ENCODE assay signal across 9 mouse cellular contexts in the genomic region with DNA sequence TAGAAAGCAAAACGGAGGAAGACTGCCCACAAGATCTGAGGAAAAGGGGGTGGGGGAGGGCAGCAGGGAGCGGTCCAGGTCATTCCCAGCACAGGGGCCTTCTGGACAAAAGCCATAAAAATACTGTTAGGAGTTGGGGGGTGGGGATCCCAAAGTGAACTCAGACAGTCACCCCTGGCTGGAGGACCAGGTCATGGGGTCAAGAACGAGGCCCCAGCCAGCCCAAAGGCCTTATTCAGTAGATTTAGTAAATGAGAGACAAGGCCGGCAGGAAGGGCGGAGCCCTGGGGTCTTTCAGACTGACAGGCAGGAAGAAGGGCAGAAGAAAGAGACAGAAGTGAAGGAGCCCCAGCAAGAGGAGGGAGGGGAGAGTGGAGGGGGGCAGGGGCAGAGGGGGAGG. TPM values are rescaled to one million over a fixed set of nuclear protein-coding genes. Genes with fewer than 3 reads are reported as not detected.
DNase-seq lines count a peak whose midpoint lies in the region; ATAC-seq and TF ChIP-seq lines count a peak whose summit lies in the region.
"Had no signal": no experiment of that assay in that cellular context is flagged by ENCODE, and none has a peak within 500 bp of the region (broad histone marks: within the 10 kb centered on the region; RNA-seq: fewer than 3 reads in every experiment).

No protein-coding gene starts in this region.

- no peaks in the 10 kb centered on the region for H3K9me3 ChIP-seq in heart, embryonic 10.5 days
- H3K9me3 ChIP-seq in neural tube, embryonic 15.5 days (replicated peaks): no peaks in the 10 kb centered on the region
- H3K9me3 ChIP-seq in liver, embryonic 13.5 days (replicated peaks): no peaks in the 10 kb centered on the region

- 0 out of 2 replicates have a peak overlapping the region, but pooled peaks have one; percentile 15 for H3K4me3 ChIP-seq in heart, embryonic 10.5 days
- H3K4me3 ChIP-seq in heart, adult 2 months: no peak overlapping the region
- no peak overlapping the region for H3K4me3 ChIP-seq in neural tube, embryonic 15.5 days (replicated peaks)
- H3K4me3 ChIP-seq in liver, embryonic 13.5 days (replicated peaks): no peak overlapping the region

- 0 out of 2 replicates have a peak, but pooled peaks cover 3% of the 10 kb centered on the region for H3K36me3 ChIP-seq in heart, embryonic 10.5 days
- H3K36me3 ChIP-seq in heart, adult 2 months (ENCODE audit: control insufficient read depth, insufficient read depth, low read length): no peaks in the 10 kb centered on the region
- H3K36me3 ChIP-seq in neural tube, embryonic 15.5 days: peaks cover 7% of the 10 kb centered on the region; the same call in 1 of the 2 replicates
- H3K36me3 ChIP-seq in liver, embryonic 13.5 days: 0 out of 2 replicates have a peak, but pooled peaks cover 6% of the 10 kb centered on the region

- H3K9ac ChIP-seq in heart, adult 2 months (ENCODE audit: low read depth, low read length): no peak overlapping the region
- no peak overlapping the region for H3K9ac ChIP-seq in neural tube, embryonic 15.5 days (replicated peaks)
- no peak overlapping the region for H3K9ac ChIP-seq in liver, embryonic 13.5 days

- intact Hi-C loops in heart, adult 2 months (cut with DNase I): no loop called here

- H3K27ac ChIP-seq in heart, embryonic 10.5 days: peak overlapping the region; percentile 84
- H3K27ac ChIP-seq in heart, adult 2 months: no peak overlapping the region
- H3K27ac ChIP-seq in neural tube, embryonic 15.5 days (replicated peaks): no peak overlapping the region; the same call in 1 of the 2 replicates
- peak overlapping the region; percentile 66 for H3K27ac ChIP-seq in liver, embryonic 13.5 days

- H3K27me3 ChIP-seq in heart, embryonic 10.5 days (ENCODE audit: insufficient read depth, poor library complexity, severe bottlenecking): peaks cover 6% of the 10 kb centered on the region; the same call in 1 of the 2 replicates
- H3K27me3 ChIP-seq in heart, adult 2 months (ENCODE audit: control insufficient read depth, insufficient read depth, low read length): no peaks in the 10 kb centered on the region
- H3K27me3 ChIP-seq in neural tube, embryonic 15.5 days (replicated peaks): no peaks in the 10 kb centered on the region
- H3K27me3 ChIP-seq in liver, embryonic 13.5 days: peaks cover 9% of the 10 kb centered on the region
- H3K27me3 ChIP-seq: CH12.LX had no signal

- no peaks in the 10 kb centered on the region; the same call in 1 of the 2 replicates for H3K79me2 ChIP-seq in heart, adult 2 months (replicated peaks; ENCODE audit: control insufficient read depth, insufficient read depth, low read length)

- 37% methylated on average over 5 of the region's 5 CpGs for WGBS in heart, embryonic 10.5 days
- 62% methylated on average over 5 of the region's 5 CpGs for WGBS in heart, adult 2 months
- 17% methylated on average over 5 of the region's 5 CpGs for WGBS in neural tube, embryonic 15.5 days
- WGBS in liver, embryonic 13.5 days (ENCODE audit: insufficient replicate concordance): 19% methylated on average over 5 of the region's 5 CpGs

- no peak for TF ChIP-seq POLR2A in heart, adult 2 months (IDR thresholded peaks at IDR 0.05; ENCODE audit: insufficient read depth, low read depth, low read length)

- no peak for TF ChIP-seq CTCF in heart, adult 2 months (IDR thresholded peaks at IDR 0.05)

- DNase-seq in heart, embryonic 10.5 days (ENCODE audit: low spot score): no peak
- DNase-seq in heart, adult 2 months: no peak
- peak; percentile 53 for DNase-seq in neural tube, embryonic 10.5 days (ENCODE audit: extremely low spot score, low spot score)
- no peak for DNase-seq in liver, embryonic 13.5 days
- peak; percentile 49 to 73 for DNase-seq in thymus, postnatal 36 days
- no peak for DNase-seq in right cerebral cortex, postnatal 25 days
- no peak for DNase-seq in gastrocnemius, postnatal 4 days (ENCODE audit: low spot score in 2 of 2)

- no peak for TF ChIP-seq EP300 in heart, adult 2 months (IDR thresholded peaks at IDR 0.05; ENCODE audit: insufficient read depth, low read depth, low read length)

- H3K4me1 ChIP-seq in heart, embryonic 10.5 days: peaks cover 73% of the 10 kb centered on the region
- H3K4me1 ChIP-seq in heart, adult 2 months (ENCODE audit: control insufficient read depth, insufficient read depth, low read length): peaks cover 9% of the 10 kb centered on the region
- H3K4me1 ChIP-seq in neural tube, embryonic 15.5 days: peaks cover 93% of the 10 kb centered on the region
- peaks cover 81% of the 10 kb centered on the region for H3K4me1 ChIP-seq in liver, embryonic 13.5 days (replicated peaks)

- no peak overlapping the region; the same call in 1 of the 2 replicates for H3K4me2 ChIP-seq in neural tube, embryonic 15.5 days
- no peak overlapping the region for H3K4me2 ChIP-seq in liver, embryonic 13.5 days

- ATAC-seq in neural tube, embryonic 15.5 days (ENCODE audit: low FRiP score): no peak
- no peak for ATAC-seq in liver, embryonic 13.5 days (ENCODE audit: low read depth)

RNA-seq across cellular contexts. Expression of gene Cotl1, which starts 7.4 kb away (rescaled TPM):
- 55.7 and 62.0 TPM in 2 replicates for polyA plus RNA-seq in heart, embryonic 10.5 days (2016; fragmentation: Nextera tagmentation; extraction: Ambion mirVana)
- total RNA-seq in heart, adult 2 months (2021): 10 to 100 TPM; 17.5 to 20.4 TPM
- polyA plus RNA-seq in heart, adult 2 months (2012; rRNA removed): 16.5 and 23.2 TPM in 2 replicates
- 104 and 158 TPM in 2 replicates for polyA plus RNA-seq in neural tube, embryonic 15.5 days (2015; fragmentation: Nextera tagmentation; extraction: Ambion mirVana)
- 28.7 and 32.8 TPM in 2 replicates for polyA plus RNA-seq in liver, embryonic 13.5 days (2015; fragmentation: Nextera tagmentation; extraction: Ambion mirVana)
- 10 to 100 TPM; 68.5 to 82.9 TPM for total RNA-seq in gastrocnemius, postnatal 4 days (2021)

RNA-seq across cellular contexts. Expression of gene Klhl36, which starts 29.1 kb away (rescaled TPM):
- polyA plus RNA-seq in heart, embryonic 10.5 days (2016; fragmentation: Nextera tagmentation; extraction: Ambion mirVana): 9.6 and 10.1 TPM in 2 replicates
- total RNA-seq in heart, adult 2 months (2021): 1 to 10 TPM; 2.6 to 2.7 TPM
- 5.7 and 6.0 TPM in 2 replicates for polyA plus RNA-seq in heart, adult 2 months (2012; rRNA removed)
- polyA plus RNA-seq in neural tube, embryonic 15.5 days (2015; fragmentation: Nextera tagmentation; extraction: Ambion mirVana): 16.5 and 17.4 TPM in 2 replicates
- 4.9 and 5.1 TPM in 2 replicates for polyA plus RNA-seq in liver, embryonic 13.5 days (2015; fragmentation: Nextera tagmentation; extraction: Ambion mirVana)
- total RNA-seq in gastrocnemius, postnatal 4 days (2021): 1 to 10 TPM; 4.0 to 4.8 TPM

RNA-seq across cellular contexts. Expression of gene Tldc1, which starts 54.7 kb away (rescaled TPM):
- polyA plus RNA-seq in heart, embryonic 10.5 days (2016; fragmentation: Nextera tagmentation; extraction: Ambion mirVana): 14.5 and 19.8 TPM in 2 replicates
- 10 to 100 TPM; 11.3 TPM for total RNA-seq in heart, adult 2 months (2021)
- 14.6 and 15.6 TPM in 2 replicates for polyA plus RNA-seq in heart, adult 2 months (2012; rRNA removed)
- polyA plus RNA-seq in neural tube, embryonic 15.5 days (2015; fragmentation: Nextera tagmentation; extraction: Ambion mirVana): 10.0 and 12.0 TPM in 2 replicates
- 4.3 and 4.5 TPM in 2 replicates for polyA plus RNA-seq in liver, embryonic 13.5 days (2015; fragmentation: Nextera tagmentation; extraction: Ambion mirVana)
- 1 to 10 TPM; 6.4 to 7.8 TPM for total RNA-seq in gastrocnemius, postnatal 4 days (2021)

Comparison
In these comparisons a context has a peak if more than half of its experiments do, and no peak if none do; other contexts are left out.
1. H3K27ac ChIP-seq: peak in heart, embryonic 10.5 days (single experiment) and liver, embryonic 13.5 days (single experiment); none in heart, adult 2 months (single experiment) and neural tube, embryonic 15.5 days (single experiment).
2. DNase-seq: peak in neural tube, embryonic 10.5 days (single experiment) and thymus, postnatal 36 days (2 of 2); none in heart, embryonic 10.5 days (single experiment), heart, adult 2 months (0 of 2), liver, embryonic 13.5 days (single experiment), right cerebral cortex, postnatal 25 days (single experiment) and gastrocnemius, postnatal 4 days (0 of 2).